Mouse (Mus musculus): ENCODE data around the gene Stat3.

The Stat3 gene

DNA sequence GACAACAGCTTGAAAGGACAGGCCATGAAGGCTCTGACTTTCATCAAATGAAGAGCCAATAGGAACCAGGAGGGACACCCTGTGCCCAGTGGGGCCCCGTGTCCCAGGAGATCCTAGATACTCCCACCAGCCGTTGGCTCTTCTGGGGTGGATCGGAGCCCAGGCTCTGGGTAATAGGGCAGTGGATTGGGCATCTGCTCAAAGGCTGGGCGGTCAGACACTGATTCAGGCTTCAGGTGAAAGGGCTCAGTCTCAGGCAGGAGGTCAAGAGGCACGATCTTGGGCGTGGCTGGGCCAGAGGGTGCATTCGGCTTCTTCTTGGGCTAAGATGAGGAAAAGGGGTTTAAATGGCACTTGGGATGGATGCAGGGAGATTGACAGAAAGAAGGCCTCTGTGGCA is 24.8 kb upstream of the Stat3 start:
- peak in 1 of 2 experiments; percentile 64 for DNase-seq (ENCODE audit: low spot score in 2 of 2)

DNA sequence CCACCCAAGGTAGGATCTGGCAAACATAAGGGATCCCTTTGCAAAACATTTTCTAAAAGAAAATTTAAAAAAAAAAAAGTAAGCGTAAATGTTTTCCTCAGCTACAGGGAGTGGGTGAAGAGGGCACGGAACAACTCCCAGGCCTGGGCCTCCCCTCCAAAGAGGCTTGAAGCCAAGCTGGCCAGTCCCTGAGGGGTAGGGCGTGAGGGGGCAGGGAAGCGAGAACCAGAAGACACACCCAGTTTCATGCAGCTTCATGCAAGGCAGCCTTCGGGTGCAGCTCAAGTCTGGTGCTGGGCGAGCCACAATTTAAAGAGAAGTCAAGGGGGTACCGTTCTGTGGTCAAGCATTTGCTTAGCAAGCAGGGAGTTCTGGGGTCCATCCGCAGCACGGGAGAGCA is 24.3 kb upstream of the Stat3 start:
- peak in 1 of 2 experiments; percentile 87 for DNase-seq (ENCODE audit: low spot score in 2 of 2)

DNA sequence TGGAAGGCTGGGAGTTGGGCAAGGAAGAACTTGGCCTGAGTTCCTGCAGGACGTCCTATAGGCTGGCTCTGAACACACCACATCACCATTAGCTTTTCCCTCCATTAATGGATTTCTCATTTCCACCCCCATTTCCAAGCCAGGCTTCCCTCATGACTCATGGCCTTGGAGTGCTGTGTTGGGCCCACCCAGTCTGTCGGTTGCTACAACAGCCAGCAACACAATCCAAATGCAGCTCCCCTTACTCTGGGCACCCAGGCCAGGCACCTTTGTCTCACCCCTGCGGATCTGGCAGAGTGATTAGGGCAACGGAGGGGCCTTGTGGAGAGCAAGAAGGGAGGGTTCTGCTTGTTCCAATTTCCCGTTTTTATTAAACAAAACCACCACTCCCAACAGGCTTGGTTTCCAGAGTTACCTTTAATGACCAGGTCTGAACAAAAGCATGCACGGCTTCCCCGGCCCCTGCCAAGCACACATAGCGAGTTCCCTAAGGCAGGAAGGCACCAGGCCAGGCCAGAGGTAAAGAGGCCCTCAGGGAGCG is 23.1 kb upstream of the Stat3 start:
- DNase-seq (ENCODE audit: low spot score in 2 of 2), result peak in 1 of 2 experiments; percentile 76

DNA sequence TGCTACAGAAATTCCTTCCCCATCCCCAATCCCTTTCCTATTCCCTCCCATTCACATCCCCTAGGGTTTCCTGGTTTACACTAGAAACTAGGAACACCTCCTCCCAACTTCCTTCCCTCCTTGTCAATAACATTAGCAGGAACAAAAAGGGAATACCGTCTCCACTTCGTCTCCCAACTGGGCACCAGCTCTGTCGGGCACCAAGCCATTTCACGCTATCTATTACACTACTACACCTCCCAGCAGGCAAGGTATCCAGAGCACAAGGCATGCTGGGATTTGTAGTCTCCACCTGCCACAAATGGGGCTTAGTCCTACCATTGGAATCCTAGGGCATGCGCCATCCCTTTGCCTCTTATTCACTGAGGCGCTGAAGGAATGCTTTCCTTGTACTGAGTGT is 21.2 kb upstream of the Stat3 start:
- peak in 1 of 2 experiments; percentile 68 for DNase-seq (ENCODE audit: low spot score in 2 of 2)

DNA sequence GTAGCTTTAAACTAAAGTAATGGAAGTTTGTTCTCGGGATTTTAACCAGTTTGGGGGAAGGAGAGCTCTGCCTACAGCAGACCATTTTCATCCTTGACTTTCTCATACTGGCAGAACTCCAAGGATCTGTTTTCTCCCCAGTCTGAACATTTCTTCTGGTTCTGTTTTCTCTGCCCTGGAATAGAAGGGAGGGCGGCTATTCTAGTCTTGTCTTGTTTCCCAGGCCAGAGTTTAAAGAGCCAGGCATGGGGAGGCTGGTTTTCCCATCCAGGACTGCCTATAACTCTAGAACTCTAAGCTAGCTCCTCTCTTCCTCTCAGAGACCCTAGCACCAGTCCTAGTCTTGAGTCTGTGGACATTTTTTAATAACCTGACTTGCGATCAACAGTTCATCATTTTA is 20.5 kb upstream of the Stat3 start:
- DNase-seq (ENCODE audit: low spot score in 2 of 2), result no peak

DNA sequence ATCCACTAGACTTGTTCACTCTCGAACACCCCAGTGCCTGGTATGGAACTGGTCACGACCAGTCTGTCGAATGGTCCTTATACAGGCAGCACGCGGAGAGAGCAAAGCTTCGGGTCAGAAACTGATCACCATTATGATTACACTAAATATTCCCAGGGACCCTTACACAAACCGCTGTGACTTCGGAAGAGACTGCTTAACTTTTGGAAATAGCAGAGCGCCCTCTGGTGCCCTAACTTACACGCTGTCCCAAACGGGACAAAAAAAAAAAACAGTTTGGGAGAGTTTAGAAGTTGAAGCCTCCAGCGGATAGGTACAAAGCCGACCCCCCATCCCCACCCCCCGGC is 20.1 kb upstream of the Stat3 start:
- peak in 1 of 2 experiments; percentile 60 for DNase-seq (ENCODE audit: low spot score in 2 of 2)

DNA sequence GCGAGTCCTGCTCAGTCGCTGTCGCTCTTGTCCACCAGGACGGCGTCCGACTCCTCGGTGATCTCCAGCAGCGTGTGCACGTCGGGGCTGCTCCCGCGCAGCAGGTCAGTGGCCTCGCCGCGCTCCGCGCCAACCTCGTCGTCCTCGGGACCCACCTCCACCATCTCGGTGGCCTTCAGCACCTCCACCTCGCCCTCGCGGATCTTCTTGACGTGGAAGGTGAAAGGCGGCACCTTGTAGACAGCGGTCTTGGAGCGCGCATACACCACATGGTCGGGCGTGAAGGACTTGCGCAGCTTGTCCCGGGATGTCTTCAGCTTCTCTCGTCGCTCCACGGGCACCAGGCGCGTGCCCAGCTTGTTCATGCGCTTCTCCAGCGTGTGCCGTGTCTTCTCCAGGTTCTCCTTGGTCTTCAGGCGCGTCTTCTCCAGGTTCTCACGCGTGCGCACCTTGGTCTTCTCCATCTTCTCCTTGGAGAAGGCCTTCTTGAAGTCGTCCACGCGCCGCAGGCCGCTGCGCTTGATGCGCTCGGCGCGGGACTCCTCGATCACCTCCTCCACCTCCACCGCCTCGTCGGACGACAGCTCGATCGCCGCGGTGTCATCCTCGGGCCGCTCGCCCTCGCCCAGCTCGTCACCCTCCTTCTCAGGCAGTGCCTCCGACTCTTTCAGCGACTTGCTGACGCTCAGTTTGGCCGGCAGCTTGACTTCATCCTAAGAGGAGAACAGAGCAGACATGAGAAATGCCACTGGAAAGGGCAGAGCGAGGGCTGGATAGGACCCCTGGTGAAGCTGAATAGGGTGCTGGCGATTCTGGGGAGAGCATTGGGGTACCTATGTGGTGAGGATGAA is 19.5 kb upstream of the Stat3 start:
- DNase-seq (ENCODE audit: low spot score in 2 of 2), result no peak

DNA sequence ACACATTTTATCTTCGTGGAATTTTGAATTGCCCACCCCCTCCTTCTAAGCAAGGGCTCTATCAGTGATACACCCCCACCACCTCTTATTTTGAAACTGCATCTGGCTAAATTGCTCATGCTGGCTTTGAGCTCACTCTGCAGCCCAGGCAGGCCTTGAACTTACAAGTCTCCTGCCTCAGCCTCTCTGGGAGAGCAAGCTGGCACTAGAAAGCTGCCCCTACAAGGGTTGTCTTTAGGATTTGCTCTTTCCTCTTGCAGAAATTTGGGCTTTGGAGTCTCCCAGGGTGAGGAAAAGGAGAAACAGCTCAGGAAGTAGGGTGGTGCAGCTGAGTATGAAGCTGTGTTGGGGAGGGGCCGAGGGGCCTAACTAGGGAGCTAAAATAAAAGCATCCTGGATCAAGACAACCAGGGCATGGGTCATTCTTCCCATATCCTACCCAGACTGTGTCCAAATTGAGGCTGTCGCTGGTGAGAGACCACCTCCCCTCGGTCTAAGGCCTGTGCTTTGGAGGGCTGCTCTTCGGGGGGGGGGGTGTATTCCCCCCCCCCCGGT is 18.7 kb upstream of the Stat3 start:
- no peak for DNase-seq (ENCODE audit: low spot score in 2 of 2)

DNA sequence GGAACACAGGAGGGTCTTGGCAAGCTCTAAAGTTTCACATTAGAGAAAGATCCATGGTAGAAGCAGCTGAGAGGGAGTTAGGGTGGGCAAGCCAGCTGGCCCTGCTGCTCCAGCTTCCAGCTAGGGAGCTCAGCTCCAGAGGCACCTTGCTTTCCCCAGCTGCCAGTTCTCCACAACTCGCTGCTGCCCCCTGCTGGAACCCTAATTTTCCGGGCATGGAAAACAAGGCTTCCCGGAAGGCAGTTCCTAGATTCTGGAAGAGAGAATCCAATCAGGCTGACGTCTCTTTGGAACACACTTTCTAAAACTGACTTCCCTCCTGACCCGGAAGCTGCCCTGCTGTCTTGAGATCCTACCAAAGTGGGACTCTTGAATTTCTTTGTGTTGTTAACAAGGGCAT is 17.9 kb upstream of the Stat3 start:
- DNase-seq (ENCODE audit: low spot score in 2 of 2), result peak; percentile 77 to 88

DNA sequence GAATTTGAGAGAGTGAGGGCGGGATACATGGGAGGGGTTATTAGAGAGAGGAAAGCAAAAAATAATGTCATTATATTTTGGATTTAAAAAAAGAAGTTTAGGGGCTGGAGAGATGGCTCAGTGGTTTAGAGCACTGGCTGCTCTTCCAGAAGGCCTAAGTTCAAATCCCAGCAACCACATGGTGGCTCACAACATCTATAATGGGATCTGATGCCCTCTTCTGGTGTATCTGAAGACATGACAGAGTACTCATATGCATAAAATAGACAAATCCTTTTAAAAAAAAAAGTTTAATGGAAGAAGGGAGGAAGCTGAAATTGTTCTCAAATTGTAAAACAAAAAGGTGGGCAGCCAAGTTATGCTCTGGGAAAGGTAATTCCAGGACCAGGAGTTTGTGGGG is 10.2 kb upstream of the Stat3 start:
- DNase-seq (ENCODE audit: low spot score in 2 of 2), result no peak

DNA sequence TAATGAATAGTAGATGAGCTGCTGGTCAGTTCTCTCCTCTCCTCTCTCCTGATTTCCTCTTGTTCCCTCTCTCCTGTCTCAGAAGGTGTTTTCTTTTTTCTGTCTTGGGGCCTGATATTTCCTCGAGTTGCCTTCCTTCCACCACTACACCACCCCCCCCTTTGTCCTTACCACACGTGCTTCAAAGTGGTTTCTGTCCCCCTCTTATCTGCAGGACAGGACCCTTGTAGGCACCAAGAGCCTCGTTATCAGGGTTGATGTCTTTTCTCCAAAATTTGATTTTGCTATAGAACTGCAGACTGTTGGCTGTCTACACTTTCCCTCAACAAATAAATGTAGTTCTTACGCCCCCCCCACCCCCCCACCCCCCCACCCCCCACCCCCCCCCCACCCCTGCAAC is 9.0 kb upstream of the Stat3 start:
- no peak for DNase-seq (ENCODE audit: low spot score in 2 of 2)

DNA sequence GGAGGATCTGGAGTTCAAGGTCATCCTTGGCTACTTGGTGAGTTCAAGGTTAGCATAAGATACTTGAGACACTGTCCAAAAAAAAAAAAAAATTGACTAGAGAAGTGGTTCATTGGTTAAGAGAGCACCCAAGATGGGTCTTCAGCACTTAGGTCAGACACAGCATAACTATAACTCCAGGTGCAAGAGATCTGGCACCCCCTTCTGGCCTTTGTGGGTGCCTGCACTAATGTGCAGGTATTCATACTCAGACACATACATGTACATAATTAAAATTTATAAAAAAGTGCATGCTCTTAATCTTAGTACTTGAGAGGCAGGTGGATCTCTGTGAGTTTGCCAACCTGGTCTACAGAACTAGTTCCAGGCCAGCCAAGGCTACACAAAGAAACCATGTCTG is 8.2 kb upstream of the Stat3 start:
- DNase-seq (ENCODE audit: low spot score in 2 of 2), result no peak

DNA sequence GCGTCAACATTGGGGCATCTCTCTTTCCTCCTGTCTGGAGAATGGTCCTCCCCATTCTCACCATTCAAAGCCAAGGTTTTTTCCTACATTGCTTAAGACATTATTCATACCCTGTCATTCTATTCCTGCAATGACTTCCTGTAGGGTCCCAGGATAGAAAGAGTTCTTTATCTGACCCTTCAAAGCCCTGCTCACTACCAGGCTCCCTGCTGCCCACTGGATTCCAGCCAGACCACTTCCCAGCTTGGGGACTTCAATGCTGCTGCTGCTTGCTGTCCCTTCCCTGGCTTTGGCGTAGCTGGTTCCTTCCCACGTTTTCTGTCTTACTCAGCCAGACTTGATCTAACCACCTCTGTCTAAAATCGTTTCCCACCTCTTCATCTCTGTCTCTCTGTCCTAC is 7.5 kb upstream of the Stat3 start:
- no peak for DNase-seq (ENCODE audit: low spot score in 2 of 2)

DNA sequence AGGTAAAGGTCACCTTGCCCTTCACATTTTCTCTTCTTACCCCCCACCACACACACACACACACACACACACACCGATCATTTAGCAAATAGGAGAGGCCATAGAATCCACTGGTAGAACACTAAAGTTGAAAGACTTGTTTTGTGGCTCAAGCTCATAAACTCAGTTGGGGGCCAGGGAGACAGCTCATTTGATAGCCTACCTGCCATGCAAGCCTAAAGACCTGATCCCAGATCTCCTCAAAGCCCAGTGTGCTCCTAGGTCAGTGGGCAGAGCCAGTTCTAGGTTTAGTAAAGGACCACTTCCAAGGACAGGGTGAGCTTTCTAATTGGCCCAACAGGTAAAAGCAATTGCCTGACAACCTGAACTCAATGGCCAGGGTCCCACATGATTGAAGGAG is 3.0 kb upstream of the Stat3 start:
- DNase-seq (ENCODE audit: low spot score in 2 of 2), result no peak

DNA sequence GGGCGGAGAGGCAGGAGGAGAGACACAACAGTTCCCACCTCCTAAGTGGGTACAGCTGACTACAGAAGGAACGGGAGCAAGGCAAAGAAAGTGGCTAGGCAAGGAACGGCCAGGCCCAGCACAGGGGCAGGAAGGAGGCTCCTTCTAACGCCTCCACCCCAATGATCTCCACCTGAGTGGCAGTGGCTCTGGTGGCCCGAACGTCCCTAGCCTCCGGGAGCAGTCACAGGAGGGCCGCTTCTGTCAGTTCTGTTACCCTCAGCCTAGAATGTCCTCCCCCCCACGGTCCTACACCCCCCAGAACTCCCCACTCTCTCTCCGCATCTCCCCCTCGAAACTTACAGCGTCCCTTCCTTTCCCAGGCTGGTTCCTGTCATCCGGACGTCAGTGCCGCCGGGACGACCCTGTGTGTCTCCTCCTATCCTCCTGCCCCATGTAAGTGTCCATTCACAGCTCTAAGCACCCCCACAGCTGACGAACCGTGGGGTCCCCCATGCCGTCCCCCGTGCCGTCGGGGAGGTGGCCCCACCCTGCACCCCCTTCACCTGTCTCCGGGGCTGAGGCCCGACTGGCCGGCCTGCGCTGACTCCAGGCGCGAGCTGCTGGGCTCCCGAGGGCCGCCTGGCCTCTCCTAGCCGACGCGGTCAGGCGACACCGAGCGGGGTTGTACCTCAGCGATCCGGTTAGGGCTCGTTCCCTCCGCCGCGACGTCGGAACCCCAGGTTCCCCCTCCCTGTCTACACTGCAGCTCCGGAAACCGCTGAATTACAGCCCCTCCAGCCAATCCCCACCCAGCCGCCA is 429 bp downstream of the Stat3 start:
- peak in 1 of 2 experiments; percentile 23 for DNase-seq (ENCODE audit: low spot score in 2 of 2)

DNA sequence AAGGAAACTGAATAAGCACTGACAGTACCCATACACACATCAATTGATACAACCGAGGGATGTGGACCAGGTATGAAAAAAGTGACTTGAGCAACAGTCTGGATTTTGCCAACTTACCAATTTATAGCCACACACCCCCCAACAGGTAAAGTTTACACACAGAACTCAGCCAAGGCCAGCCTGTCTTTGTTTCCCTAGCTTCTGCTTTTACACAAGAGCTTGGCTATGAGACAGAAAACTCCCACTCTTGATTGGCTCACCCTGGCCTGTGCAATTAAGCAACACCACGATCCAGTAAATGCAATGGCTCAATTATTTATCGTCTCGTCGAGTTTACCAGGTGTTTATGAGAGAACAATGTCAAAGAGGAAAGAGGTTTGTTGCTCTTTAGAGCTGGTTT is 1.2 kb downstream of the Stat3 start:
- peak in 1 of 2 experiments; percentile 65 for DNase-seq (ENCODE audit: low spot score in 2 of 2)

DNA sequence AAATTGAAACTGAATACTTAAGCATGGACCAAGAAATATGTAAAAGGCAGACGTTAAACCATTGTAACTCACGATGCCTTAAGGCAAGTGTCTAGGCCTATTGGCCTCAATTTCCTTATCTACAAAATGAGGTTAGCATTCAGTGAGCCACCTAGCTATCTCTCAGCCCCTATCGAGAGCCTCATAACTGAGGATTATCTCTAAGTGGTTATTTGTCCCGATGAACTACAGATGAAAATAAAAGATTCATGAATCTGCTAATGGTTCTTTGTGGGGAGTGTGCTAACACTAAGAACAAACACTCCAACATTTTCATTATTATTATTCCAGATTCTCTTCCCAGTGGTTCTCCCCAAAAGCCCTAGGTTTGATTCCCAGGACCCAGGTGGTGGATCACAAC is 2.0 kb downstream of the Stat3 start:
- no peak for DNase-seq (ENCODE audit: low spot score in 2 of 2)

DNA sequence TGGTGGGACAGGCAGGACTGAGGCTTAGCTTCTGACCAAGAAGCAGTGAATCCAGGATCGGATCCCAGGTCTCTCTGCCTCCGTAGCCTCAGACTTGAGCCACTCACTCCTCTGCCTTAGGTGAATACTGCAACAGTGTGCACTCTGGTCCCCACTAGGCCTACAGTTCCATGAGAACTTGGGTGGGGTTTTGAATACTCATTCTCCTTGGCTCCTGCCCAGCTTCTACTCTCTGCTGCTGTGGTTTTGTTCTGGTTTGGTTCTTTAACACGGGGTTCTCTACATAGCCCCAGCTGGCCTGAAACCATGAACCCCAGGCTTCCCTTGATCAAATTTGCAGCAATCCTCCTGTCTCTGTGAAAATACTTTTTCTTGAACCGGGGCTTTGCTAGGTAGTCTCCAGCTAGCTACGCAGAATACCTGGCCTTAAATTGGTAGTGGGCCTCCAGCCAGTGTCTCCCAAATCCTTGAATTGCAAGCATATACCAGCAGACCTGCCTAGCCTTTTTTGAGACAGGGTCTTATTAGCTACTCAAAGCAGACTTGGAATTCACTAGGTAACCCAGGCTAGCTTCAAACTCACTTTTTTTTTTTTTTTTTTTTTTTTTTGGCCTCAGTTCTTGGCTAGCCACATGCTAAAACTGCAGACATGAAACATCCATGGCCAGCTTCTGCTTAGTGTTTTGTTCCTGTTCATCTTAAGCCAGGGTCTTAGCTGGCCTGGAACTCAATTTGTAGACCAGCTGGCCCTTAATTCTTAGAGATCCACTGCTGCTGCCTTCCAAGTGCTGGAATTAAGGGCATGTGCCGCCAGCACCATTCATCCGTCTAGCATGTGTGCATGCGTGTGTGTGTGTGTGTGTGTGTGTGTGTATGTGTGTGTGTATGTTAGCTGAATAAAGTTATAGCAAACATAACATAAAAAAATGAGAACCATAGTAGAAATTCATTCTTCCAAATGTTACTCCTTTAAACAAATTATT is 3.7 kb downstream of the Stat3 start:
- peak; percentile 28 to 34 for DNase-seq (ENCODE audit: low spot score in 2 of 2)

DNA sequence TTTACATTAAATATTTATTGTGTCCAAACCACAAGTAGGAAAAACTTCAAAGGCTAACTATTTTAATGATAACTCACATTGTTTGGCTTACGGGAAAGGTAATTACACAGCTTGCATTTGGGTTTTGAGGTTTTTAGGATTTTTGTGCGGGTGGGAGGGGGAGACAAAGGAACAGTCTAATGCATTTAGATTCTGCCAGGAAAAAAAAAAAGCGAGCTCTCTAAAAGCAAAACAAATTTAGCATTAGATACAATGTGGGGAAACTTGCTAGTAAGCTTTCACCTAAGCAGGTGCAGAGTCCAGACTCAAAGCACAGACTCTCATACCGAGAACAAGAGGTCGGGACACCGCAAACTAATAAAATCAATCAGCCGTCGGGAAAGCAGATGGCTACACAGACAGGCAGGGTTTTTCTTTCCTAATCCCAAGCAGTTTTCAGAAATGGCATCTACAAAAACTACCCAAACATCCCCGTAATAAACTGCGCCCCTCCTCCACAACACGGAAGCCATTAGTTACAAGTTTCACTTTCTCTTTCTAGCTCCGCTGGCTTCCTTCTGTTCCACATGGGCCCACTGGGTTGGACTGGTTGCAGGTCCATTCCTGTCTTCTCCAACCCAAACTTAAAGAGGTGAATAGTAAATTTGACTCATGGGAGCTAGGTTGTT is 8.0 kb downstream of the Stat3 start:
- DNase-seq (ENCODE audit: low spot score in 2 of 2), result peak; percentile 50

DNA sequence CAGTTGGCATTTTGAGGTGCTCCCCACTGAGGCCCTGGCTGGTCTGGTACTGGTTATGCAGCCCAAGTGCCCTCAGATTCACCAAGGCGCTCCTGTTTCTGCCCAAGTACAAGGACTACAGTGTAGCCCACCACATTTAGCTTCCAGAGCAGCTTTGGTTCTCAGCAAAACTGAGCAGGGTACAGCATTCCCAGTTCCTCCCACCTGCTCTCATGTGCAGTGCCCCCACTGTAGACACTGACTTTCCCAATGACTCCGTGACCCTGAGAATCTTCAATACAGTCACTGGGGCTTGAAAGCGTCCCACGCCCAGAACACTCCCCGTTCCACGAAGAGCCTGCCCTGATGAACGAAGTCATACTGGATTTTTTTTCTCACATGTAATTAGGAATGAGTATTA is 8.7 kb downstream of the Stat3 start:
- no peak for DNase-seq (ENCODE audit: low spot score in 2 of 2)

DNA sequence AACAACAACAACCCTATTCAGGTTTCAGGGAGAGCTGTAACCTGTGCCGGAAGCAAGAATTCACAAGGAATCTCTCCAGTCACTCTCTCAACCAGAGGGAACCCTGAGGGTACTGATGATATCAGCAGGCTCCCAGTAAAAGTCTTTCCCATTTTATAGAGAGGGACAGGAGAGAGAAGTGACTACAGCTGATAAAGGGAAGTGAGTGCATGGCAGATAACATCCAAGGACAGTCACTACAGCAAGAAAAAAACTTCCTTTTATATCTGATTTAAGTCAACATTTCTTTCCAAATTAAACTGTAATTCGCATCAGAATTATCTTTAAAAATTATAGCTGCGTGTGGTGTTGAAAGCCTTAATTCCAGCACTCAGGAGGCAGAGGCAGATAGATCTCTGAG is 12.0 kb downstream of the Stat3 start:
- DNase-seq (ENCODE audit: low spot score in 2 of 2), result no peak
